Mouse (Mus musculus): ENCODE results near the gene Glo1. TPM values are rescaled to one million over a fixed set of nuclear protein-coding genes. Genes with fewer than 3 reads are reported as not detected.
"Not testable (repeated sequence)": the region's sequence is repeated elsewhere in the genome, so short reads cannot be mapped to it uniquely, and the experiment has no call there.

The Glo1 gene
- polyA plus RNA-seq (2015; fragmentation: Nextera tagmentation; extraction: Ambion mirVana), result 194 and 205 TPM in 2 replicates

GRCm38 (mm10) chr17:30626719-30627118 is at the start of gene Glo1:
Gene Glo1, minus strand, starts transcription at chr17:30626871.
- not testable (repeated sequence) for H3K4me3 ChIP-seq; H3K9ac ChIP-seq; H3K4me1 ChIP-seq; H3K4me2 ChIP-seq; H3K36me3 ChIP-seq; H3K9me3 ChIP-seq; H3K27ac ChIP-seq (replicated peaks); H3K27me3 ChIP-seq (replicated peaks); ATAC-seq (ENCODE audit: extremely low read depth, insufficient number of reproducible peaks, low FRiP score, low TSS enrichment)
- WGBS, result no CpG with 5 or more reads among the region's 20 CpGs

- ATAC-seq (ENCODE audit: extremely low read depth, insufficient number of reproducible peaks, low FRiP score, low TSS enrichment), result no peak
- WGBS, result 80% methylated on average over 9 of the region's 9 CpGs
- H3K4me3 ChIP-seq, result no peak overlapping the region
- H3K9me3 ChIP-seq, result peaks cover 3% of the 10 kb centered on the region; the same call in 1 of the 2 replicates
- H3K27ac ChIP-seq (replicated peaks), result no peak overlapping the region
- H3K36me3 ChIP-seq, result no peaks in the 10 kb centered on the region
- no peaks in the 10 kb centered on the region for H3K27me3 ChIP-seq (replicated peaks)
- H3K4me1 ChIP-seq, result no peaks in the 10 kb centered on the region
- no peak overlapping the region for H3K9ac ChIP-seq
- H3K4me2 ChIP-seq, result no peak overlapping the region
Observed at GRCm38 (mm10) chr17:30675021-30675740, 48.5 kb upstream of the Glo1 start.

- Histone ChIP-seq H3K27ac (replicated peaks) (no peak overlapping the region), H3K9me3 (no peaks in the 10 kb centered on the region), H3K4me1 (no peaks in the 10 kb centered on the region), H3K4me3 (no peak overlapping the region), H3K36me3 (no peaks in the 10 kb centered on the region), H3K9ac (no peak overlapping the region), H3K27me3 (replicated peaks) (no peaks in the 10 kb centered on the region), H3K4me2 (no peak overlapping the region)
- ATAC-seq (ENCODE audit: extremely low read depth, insufficient number of reproducible peaks, low FRiP score, low TSS enrichment), result no peak
- WGBS, result 87% methylated on average over 6 of the region's 6 CpGs
Observed at GRCm38 (mm10) chr17:30673023-30673422, 46.4 kb upstream of the Glo1 start.

- no peaks in the 10 kb centered on the region for H3K4me1 ChIP-seq
- H3K27me3 ChIP-seq (replicated peaks), result no peaks in the 10 kb centered on the region
- ATAC-seq (ENCODE audit: extremely low read depth, insufficient number of reproducible peaks, low FRiP score, low TSS enrichment), result no peak
- no peak overlapping the region for H3K9ac ChIP-seq
- WGBS, result 79% methylated on average over 4 of the region's 4 CpGs
- no peak overlapping the region for H3K4me2 ChIP-seq
- no peak overlapping the region for H3K27ac ChIP-seq (replicated peaks)
- no peaks in the 10 kb centered on the region for H3K9me3 ChIP-seq
- H3K4me3 ChIP-seq, result no peak overlapping the region
- no peaks in the 10 kb centered on the region for H3K36me3 ChIP-seq
Observed at GRCm38 (mm10) chr17:30672556-30672955, 45.9 kb upstream of the Glo1 start.

GRCm38 (mm10) chr17:30664856-30665255 is 38.2 kb upstream of the Glo1 start:
- no peak overlapping the region for H3K4me3 ChIP-seq
- H3K9me3 ChIP-seq, result peaks cover 12% of the 10 kb centered on the region
- no peak overlapping the region for H3K27ac ChIP-seq (replicated peaks)
- WGBS, result 71% methylated on average over 5 of the region's 5 CpGs
- H3K4me2 ChIP-seq, result no peak overlapping the region
- H3K4me1 ChIP-seq, result no peaks in the 10 kb centered on the region
- ATAC-seq (ENCODE audit: extremely low read depth, insufficient number of reproducible peaks, low FRiP score, low TSS enrichment), result no peak
- no peaks in the 10 kb centered on the region for H3K27me3 ChIP-seq (replicated peaks)
- 0 out of 2 replicates have a peak, but pooled peaks cover 6% of the 10 kb centered on the region for H3K36me3 ChIP-seq
- no peak overlapping the region for H3K9ac ChIP-seq

GRCm38 (mm10) chr17:30663170-30663569 is 36.5 kb upstream of the Glo1 start:
- Histone ChIP-seq H3K4me3 (no peak overlapping the region), H3K9me3 (peaks cover 12% of the 10 kb centered on the region), H3K4me2 (no peak overlapping the region), H3K27me3 (replicated peaks) (no peaks in the 10 kb centered on the region), H3K4me1 (no peaks in the 10 kb centered on the region), H3K27ac (replicated peaks) (no peak overlapping the region), H3K36me3 (0 out of 2 replicates have a peak, but pooled peaks cover 6% of the 10 kb centered on the region), H3K9ac (no peak overlapping the region)
- 85% methylated on average over 8 of the region's 8 CpGs for WGBS
- no peak for ATAC-seq (ENCODE audit: extremely low read depth, insufficient number of reproducible peaks, low FRiP score, low TSS enrichment)

GRCm38 (mm10) chr17:30662131-30662530 is 35.5 kb upstream of the Glo1 start:
- Histone ChIP-seq H3K4me2 (no peak overlapping the region), H3K27ac (replicated peaks) (no peak overlapping the region), H3K9ac (no peak overlapping the region), H3K27me3 (replicated peaks) (no peaks in the 10 kb centered on the region), H3K9me3 (peaks cover 12% of the 10 kb centered on the region), H3K36me3 (0 out of 2 replicates have a peak, but pooled peaks cover 6% of the 10 kb centered on the region), H3K4me1 (no peaks in the 10 kb centered on the region), H3K4me3 (no peak overlapping the region)
- 72% methylated on average over 8 of the region's 8 CpGs for WGBS
- no peak for ATAC-seq (ENCODE audit: extremely low read depth, insufficient number of reproducible peaks, low FRiP score, low TSS enrichment)

GRCm38 (mm10) chr17:30658152-30658544 is 31.5 kb upstream of the Glo1 start:
- H3K27ac ChIP-seq (replicated peaks), result peak overlapping the region; percentile 61
- peaks cover 3% of the 10 kb centered on the region; the same call in 1 of the 2 replicates for H3K9me3 ChIP-seq
- WGBS, result 19% methylated on average over 13 of the region's 13 CpGs
- peak overlapping the region; percentile 69 for H3K4me2 ChIP-seq
- H3K36me3 ChIP-seq, result no peaks in the 10 kb centered on the region
- no peaks in the 10 kb centered on the region for H3K27me3 ChIP-seq (replicated peaks)
- ATAC-seq (ENCODE audit: extremely low read depth, insufficient number of reproducible peaks, low FRiP score, low TSS enrichment), result no peak
- no peaks in the 10 kb centered on the region for H3K4me1 ChIP-seq
- H3K4me3 ChIP-seq, result peak overlapping the region; percentile 56
- H3K9ac ChIP-seq, result peak overlapping the region; percentile 78

- H3K36me3 ChIP-seq, result no peaks in the 10 kb centered on the region
- H3K4me1 ChIP-seq, result no peaks in the 10 kb centered on the region
- peak overlapping the region; percentile 78 for H3K9ac ChIP-seq
- H3K9me3 ChIP-seq, result peaks cover 3% of the 10 kb centered on the region; the same call in 1 of the 2 replicates
- peak overlapping the region; percentile 56 for H3K4me3 ChIP-seq
- peak overlapping the region; percentile 61 for H3K27ac ChIP-seq (replicated peaks)
- H3K27me3 ChIP-seq (replicated peaks), result no peaks in the 10 kb centered on the region
- H3K4me2 ChIP-seq, result peak overlapping the region; percentile 69
- ATAC-seq (ENCODE audit: extremely low read depth, insufficient number of reproducible peaks, low FRiP score, low TSS enrichment), result no peak
- WGBS, result 58% methylated on average over 8 of the region's 8 CpGs
Observed at GRCm38 (mm10) chr17:30657530-30658151, 31.0 kb upstream of the Glo1 start.

GRCm38 (mm10) chr17:30653010-30653409 is 26.3 kb upstream of the Glo1 start:
- Histone ChIP-seq H3K9me3 (peaks cover 6% of the 10 kb centered on the region; the same call in 1 of the 2 replicates), H3K4me3 (no peak overlapping the region), H3K27me3 (replicated peaks) (no peaks in the 10 kb centered on the region), H3K27ac (replicated peaks) (no peak overlapping the region), H3K4me2 (no peak overlapping the region), H3K4me1 (no peaks in the 10 kb centered on the region), H3K9ac (no peak overlapping the region), H3K36me3 (0 out of 2 replicates have a peak, but pooled peaks cover 3% of the 10 kb centered on the region)
- WGBS, result 95% methylated on average over 6 of the region's 6 CpGs
- ATAC-seq (ENCODE audit: extremely low read depth, insufficient number of reproducible peaks, low FRiP score, low TSS enrichment), result no peak

- Histone ChIP-seq H3K4me3 (no peak overlapping the region), H3K9ac (no peak overlapping the region), H3K9me3 (peaks cover 6% of the 10 kb centered on the region; the same call in 1 of the 2 replicates), H3K4me1 (no peaks in the 10 kb centered on the region), H3K27me3 (replicated peaks) (no peaks in the 10 kb centered on the region), H3K36me3 (0 out of 2 replicates have a peak, but pooled peaks cover 3% of the 10 kb centered on the region), H3K27ac (replicated peaks) (no peak overlapping the region), H3K4me2 (no peak overlapping the region)
- no peak for ATAC-seq (ENCODE audit: extremely low read depth, insufficient number of reproducible peaks, low FRiP score, low TSS enrichment)
- WGBS, result 86% methylated on average over 3 of the region's 3 CpGs
Observed at GRCm38 (mm10) chr17:30648770-30649169, 22.1 kb upstream of the Glo1 start.
